Mouse (Mus musculus): Measurements from ENCODE around the gene Lrrc27.

GRCm38 (mm10) chr7:139184396-139184795 lies 28.4 kb upstream of the Lrrc27 start:
- TF ChIP-seq CTCF (conservative IDR thresholded peaks at IDR 0.05 in 1 of 2, IDR thresholded peaks at IDR 0.05 in 1 of 2; ENCODE audit: low read depth in 2 of 2, low read length in 2 of 2) (no peak), BHLHE40 (IDR thresholded peaks at IDR 0.05; ENCODE audit: low read depth, low read length) (no peak), EP300 (IDR thresholded peaks at IDR 0.05; ENCODE audit: low read length) (no peak), USF1 (IDR thresholded peaks at IDR 0.05; ENCODE audit: low read depth, low read length) (no peak), JUND (conservative IDR thresholded peaks at IDR 0.05; ENCODE audit: low read depth, low read length) (no peak), POLR2A (IDR thresholded peaks at IDR 0.05; ENCODE audit: low read depth, low read length) (no peak), TBP (conservative IDR thresholded peaks at IDR 0.05; ENCODE audit: low read depth, low read length) (no peak), NRF1 (IDR thresholded peaks at IDR 0.05; ENCODE audit: low read depth, low read length) (no peak), CHD2 (IDR thresholded peaks at IDR 0.05; ENCODE audit: low read length) (no peak), RAD21 (IDR thresholded peaks at IDR 0.05; ENCODE audit: low read depth, low read length) (no peak), JUN (IDR thresholded peaks at IDR 0.05; ENCODE audit: insufficient read depth, low read depth, low read length) (no peak), MAX (IDR thresholded peaks at IDR 0.05; ENCODE audit: low read length) (no peak), ZKSCAN1 (IDR thresholded peaks at IDR 0.05; ENCODE audit: borderline replicate concordance, low read depth, low read length) (no peak)

Data from CH12.LX (cell line).